Mouse (Mus musculus) forebrain, embryonic 13.5 days (tissue): Measurements from ENCODE around the gene Tmem86b. TPM values are rescaled to one million over a fixed set of nuclear protein-coding genes. Genes with fewer than 3 reads are reported as not detected.

Source experiments
- ATAC-seq: fragments of 200-750 bp; cut with Nextera tagmentation; 2 replicates; pipeline ENCODE4 v1.8.0; 2017
- H3K27ac ChIP-seq: fragments of 300-500 bp; sonication (generic); 2 replicates; pipeline ENCODE4 v1.5.1; 2015; ENCODE audit warnings: inconsistent platforms, mild to moderate bottlenecking, moderate library complexity
- H3K27me3 ChIP-seq: fragments of 300-500 bp; sonication (generic); 2 replicates; pipeline ENCODE4 v1.6.1; 2015; ENCODE audit warnings: mild to moderate bottlenecking, inconsistent platforms
- H3K36me3 ChIP-seq: fragments of 300-500 bp; sonication (generic); 2 replicates; pipeline ENCODE4 v1.6.1; 2015; ENCODE audit warnings: mild to moderate bottlenecking, inconsistent platforms; ENCODE audit not compliant: poor library complexity, severe bottlenecking
- H3K4me1 ChIP-seq: fragments of 300-500 bp; sonication (generic); 2 replicates; pipeline ENCODE4 v1.6.1; 2015; ENCODE audit warnings: inconsistent platforms
- H3K4me2 ChIP-seq: fragments of 300-500 bp; sonication (generic); 2 replicates; pipeline ENCODE4 v1.6.1; 2015; ENCODE audit warnings: inconsistent platforms, mild to moderate bottlenecking, moderate library complexity
- H3K4me3 ChIP-seq: fragments of 300-500 bp; sonication (generic); 2 replicates; pipeline ENCODE4 v1.5.1; 2015; ENCODE audit warnings: mild to moderate bottlenecking, inconsistent platforms
- H3K9ac ChIP-seq: fragments of 300-500 bp; sonication (generic); 2 replicates; pipeline ENCODE4 v1.6.1; 2015; ENCODE audit warnings: mild to moderate bottlenecking, inconsistent platforms
- H3K9me3 ChIP-seq: fragments of 300-500 bp; sonication (generic); replicated peaks from 2 replicates; pipeline ENCODE4 v1.6.1; 2016; ENCODE audit warnings: inconsistent platforms
- WGBS: fragments of 180-500 bp; shearing (Covaris S2); methylation state at CpG from one replicate; pipeline ENCODE4 v1.1.7; 2015; 5-methylcytosine and 5-hydroxymethylcytosine counted together
- polyA plus RNA-seq: library from polyadenylated mRNA; unstranded; fragments of >200 nt; fragmentation: Nextera tagmentation; extraction: Ambion mirVana; gene quantifications from 2 replicates; pipeline ENCODE4 v1.2.1, GENCODE M21; 2015

Tmem86b gene
- polyA plus RNA-seq, 1 experiment from 2014 or later = 2.9 TPM

DNA sequence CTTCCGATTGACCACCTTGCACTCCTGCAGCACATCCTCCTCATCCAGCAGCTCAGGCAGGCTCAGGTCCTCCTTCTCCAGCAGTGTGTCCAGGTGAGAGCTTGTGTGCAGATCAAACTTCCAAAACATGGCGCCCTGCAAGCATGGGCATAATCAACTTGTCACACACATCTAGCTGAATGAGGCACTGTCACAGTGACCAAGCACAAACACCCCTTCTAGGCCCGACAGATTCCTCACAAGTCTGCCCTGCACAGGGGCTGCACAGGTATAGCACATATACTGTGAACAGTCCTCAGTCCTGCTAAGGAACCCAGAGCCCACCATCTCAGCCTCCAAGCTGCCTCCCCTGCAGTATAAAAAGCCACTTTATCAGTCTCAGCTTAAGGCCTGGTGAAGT is 15.6 kb upstream of the Tmem86b start:
- 92% methylated on average over 3 of the region's 3 CpGs for WGBS
- Histone ChIP-seq H3K4me1 (no peaks in the 10 kb centered on the region), H3K4me2 (no peak overlapping the region), H3K9me3 (no peaks in the 10 kb centered on the region), H3K27me3 (no peaks in the 10 kb centered on the region), H3K4me3 (no peak overlapping the region), H3K36me3 (peaks cover 60% of the 10 kb centered on the region), H3K9ac (no peak overlapping the region; the same call in 1 of the 2 replicates), H3K27ac (no peak overlapping the region)
- no peak for ATAC-seq

DNA sequence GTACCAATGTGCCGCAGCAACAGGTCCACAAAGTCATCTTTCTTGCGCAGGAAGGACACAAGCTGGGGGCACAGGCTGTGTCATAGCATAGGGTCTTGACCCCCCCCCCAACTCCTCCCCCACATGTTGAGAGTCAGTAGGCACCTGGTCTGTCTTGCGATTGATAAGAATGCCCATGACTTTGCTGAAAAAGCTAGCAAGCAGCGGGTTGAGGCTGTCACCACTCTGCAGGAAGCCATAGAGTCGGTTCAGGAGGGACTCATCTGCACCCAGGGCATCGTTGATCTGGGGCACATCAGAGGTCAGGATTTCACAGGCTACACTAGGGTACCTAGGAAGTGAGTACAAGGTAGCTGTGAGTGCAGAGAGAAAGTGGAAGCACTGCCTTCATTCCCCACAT is 12.0 kb upstream of the Tmem86b start:
- H3K27ac ChIP-seq = no peak overlapping the region
- H3K9me3 ChIP-seq = no peaks in the 10 kb centered on the region
- H3K36me3 ChIP-seq = peaks cover 88% of the 10 kb centered on the region
- no peak overlapping the region for H3K4me2 ChIP-seq
- no peak overlapping the region for H3K4me3 ChIP-seq
- no peak overlapping the region for H3K9ac ChIP-seq
- 92% methylated on average over 6 of the region's 6 CpGs for WGBS
- H3K4me1 ChIP-seq = no peaks in the 10 kb centered on the region
- ATAC-seq = no peak
- H3K27me3 ChIP-seq = no peaks in the 10 kb centered on the region

DNA sequence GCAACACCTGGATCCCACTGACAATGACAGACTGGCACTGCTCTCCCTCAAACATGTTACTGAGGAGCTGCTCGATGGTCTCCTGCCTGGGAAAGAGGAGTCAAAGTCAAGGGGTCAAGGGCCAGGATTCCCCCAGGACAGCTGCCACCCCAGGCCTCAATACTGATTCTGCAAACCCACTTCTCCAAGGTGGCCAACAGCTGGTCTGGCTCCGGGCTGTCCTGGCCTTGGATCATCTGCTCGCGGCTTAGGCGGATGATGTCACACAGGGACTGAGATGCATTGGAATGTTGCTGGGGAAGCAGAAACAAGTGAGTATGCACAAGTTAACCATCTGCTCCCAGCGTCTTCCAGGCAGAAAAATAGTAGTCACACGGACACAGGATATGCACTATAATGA is 10.7 kb upstream of the Tmem86b start:
- Histone ChIP-seq H3K4me3 (no peak overlapping the region), H3K4me2 (no peak overlapping the region), H3K27me3 (no peaks in the 10 kb centered on the region), H3K9me3 (no peaks in the 10 kb centered on the region), H3K36me3 (peaks cover 97% of the 10 kb centered on the region), H3K9ac (no peak overlapping the region), H3K4me1 (no peaks in the 10 kb centered on the region), H3K27ac (no peak overlapping the region)
- 92% methylated on average over 7 of the region's 7 CpGs for WGBS
- ATAC-seq = no peak

DNA sequence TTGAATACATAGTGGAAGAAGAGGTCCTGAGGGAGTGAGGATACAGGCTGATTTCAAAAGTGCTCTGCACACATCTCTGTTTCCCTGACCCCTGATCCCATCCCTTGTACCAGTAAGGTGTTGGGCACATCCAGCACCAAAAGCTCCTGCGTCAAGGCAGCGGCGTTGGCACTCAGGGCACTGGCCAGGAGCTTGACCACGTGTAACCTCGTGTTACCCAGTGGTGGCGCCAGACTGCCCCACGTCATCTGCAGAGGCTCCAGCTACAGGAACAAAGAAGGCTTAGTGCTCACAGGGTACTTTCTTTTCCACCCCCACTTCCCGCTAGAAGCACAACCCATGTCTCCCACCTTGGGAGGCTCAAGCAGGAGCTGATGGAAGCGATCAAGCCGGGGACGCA is 9.9 kb upstream of the Tmem86b start:
- 81% methylated on average over 11 of the region's 11 CpGs for WGBS
- no peak overlapping the region for H3K27ac ChIP-seq
- H3K36me3 ChIP-seq = peaks cover 97% of the 10 kb centered on the region
- H3K27me3 ChIP-seq = no peaks in the 10 kb centered on the region
- no peaks in the 10 kb centered on the region for H3K4me1 ChIP-seq
- no peak for ATAC-seq
- no peak overlapping the region for H3K4me2 ChIP-seq
- no peak overlapping the region for H3K9ac ChIP-seq
- H3K9me3 ChIP-seq = no peaks in the 10 kb centered on the region
- H3K4me3 ChIP-seq = no peak overlapping the region

DNA sequence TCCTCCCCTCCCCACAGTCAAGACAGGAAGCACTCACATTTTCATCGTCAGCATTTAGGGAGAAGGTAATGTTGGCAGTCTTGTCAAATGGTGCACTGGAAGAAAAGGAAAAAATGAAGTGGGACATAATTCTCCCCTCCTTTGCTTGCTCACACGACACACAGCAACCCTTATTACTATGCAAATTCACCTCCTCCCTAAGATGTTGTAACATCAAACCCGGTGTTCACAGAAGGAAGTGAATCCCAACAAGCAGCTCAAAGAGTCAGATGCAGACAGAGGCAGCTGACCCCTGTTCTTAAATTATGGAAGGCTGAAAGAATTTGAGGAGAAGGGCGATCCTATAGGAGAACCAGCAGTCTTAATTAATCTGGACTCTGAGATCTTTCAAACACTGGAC is 5.0 kb upstream of the Tmem86b start:
- H3K4me2 ChIP-seq = no peak overlapping the region
- no peak overlapping the region for H3K9ac ChIP-seq
- ATAC-seq = no peak
- WGBS = 87% methylated on average over 4 of the region's 4 CpGs
- no peaks in the 10 kb centered on the region for H3K27me3 ChIP-seq
- no peaks in the 10 kb centered on the region for H3K4me1 ChIP-seq
- no peak overlapping the region for H3K27ac ChIP-seq
- peaks cover 92% of the 10 kb centered on the region for H3K36me3 ChIP-seq
- H3K4me3 ChIP-seq = no peak overlapping the region
- H3K9me3 ChIP-seq = no peaks in the 10 kb centered on the region

DNA sequence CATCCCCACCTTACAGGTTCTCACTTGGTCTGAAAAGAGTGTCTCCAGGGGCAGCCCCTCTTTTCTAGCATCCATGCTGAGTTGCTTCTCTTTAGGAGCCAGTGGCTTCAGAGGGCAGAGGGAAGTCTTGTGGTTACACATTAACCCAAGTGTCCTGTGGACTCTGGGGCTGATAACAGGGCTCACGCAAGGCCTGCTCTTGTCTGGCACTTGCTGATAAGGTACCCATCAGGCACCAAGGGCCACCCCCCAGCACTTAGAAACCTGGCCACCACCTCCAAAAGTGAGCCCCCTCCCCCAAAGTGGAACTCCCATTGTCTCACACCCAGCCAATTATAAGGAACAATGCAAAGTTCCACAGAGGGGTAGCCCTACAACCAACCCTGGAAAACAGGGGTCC is 1.0 kb downstream of the Tmem86b start:
- WGBS = 100% methylated on average over 1 of the region's 1 CpGs
- no peak overlapping the region for H3K9ac ChIP-seq
- peaks cover 69% of the 10 kb centered on the region for H3K36me3 ChIP-seq

DNA sequence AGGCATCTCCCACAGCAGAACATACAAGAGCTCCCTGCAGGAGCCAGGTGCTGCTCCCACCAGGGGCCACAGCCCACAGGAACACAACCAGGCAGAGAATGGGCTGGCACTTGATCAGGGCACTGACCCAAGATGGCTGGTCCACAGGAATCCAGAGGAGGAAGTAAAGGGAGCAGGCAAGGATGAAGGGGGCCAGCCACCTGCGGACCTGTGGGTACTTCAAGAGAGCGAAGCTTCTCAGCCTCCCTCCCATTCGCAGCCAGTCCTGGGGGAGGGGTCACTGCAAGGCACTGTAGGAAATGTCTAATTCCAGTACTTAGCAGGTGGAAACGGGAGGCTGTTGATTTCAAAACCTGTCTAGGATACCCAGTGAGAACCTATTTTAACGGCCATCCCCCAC is 1.6 kb downstream of the Tmem86b start:
- ATAC-seq = no peak
- Histone ChIP-seq H3K9ac (no peak overlapping the region), H3K4me1 (no peaks in the 10 kb centered on the region), H3K9me3 (no peaks in the 10 kb centered on the region), H3K4me3 (no peak overlapping the region), H3K36me3 (peaks cover 64% of the 10 kb centered on the region), H3K27ac (no peak overlapping the region), H3K27me3 (no peaks in the 10 kb centered on the region), H3K4me2 (no peak overlapping the region)
- 87% methylated on average over 5 of the region's 5 CpGs for WGBS

More for the DNA sequence above, 1.0 kb downstream of the Tmem86b start:
- Histone ChIP-seq H3K27me3 (no peaks in the 10 kb centered on the region), H3K4me2 (no peak overlapping the region), H3K27ac (no peak overlapping the region), H3K9me3 (no peaks in the 10 kb centered on the region), H3K4me1 (no peaks in the 10 kb centered on the region), H3K4me3 (no peak overlapping the region)
- no peak for ATAC-seq

DNA sequence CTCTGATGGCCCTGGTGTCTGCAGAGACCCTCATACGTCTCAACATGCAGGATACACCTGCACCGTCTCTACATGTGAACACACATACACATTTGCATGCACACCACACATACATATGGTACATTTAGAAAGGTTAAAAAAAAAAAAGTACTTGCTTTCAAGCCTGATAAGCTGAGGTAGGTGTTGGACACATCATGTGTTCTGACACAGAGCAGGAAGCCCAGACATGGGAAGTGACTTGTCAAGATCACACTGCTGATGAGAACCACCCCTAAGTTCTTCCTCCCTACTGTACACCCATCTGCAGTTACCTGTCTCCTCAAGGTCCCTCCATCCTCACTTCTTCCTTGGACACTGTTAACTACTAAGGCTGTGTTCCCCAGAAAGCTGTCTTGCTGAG is 5.3 kb downstream of the Tmem86b start:
- no peak for ATAC-seq
- H3K27me3 ChIP-seq = no peaks in the 10 kb centered on the region
- no peak overlapping the region for H3K9ac ChIP-seq
- no peaks in the 10 kb centered on the region for H3K9me3 ChIP-seq
- no peaks in the 10 kb centered on the region for H3K4me1 ChIP-seq
- no peak overlapping the region for H3K4me2 ChIP-seq
- H3K36me3 ChIP-seq = peaks cover 30% of the 10 kb centered on the region
- no peak overlapping the region for H3K4me3 ChIP-seq
- WGBS = 86% methylated on average over 2 of the region's 2 CpGs
- no peak overlapping the region for H3K27ac ChIP-seq

DNA sequence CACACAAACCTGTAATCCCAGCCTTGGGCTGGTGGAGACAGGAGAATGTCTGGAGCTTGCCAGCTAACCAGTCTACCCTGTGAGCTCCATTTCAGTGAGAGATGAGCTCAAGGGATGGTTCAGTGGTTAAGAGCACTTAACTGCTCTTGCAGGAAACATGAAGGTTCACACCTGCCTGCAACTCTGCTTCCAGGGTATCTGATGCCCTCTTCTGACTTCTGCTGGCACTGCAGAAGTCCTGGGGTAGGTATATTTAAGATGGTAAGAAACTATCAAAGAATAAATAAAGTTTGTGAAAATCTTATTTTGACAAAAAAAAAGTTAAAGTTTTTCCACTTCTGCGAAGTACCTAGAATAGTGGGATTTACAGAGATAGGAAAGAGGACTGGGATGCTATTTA is 6.9 kb downstream of the Tmem86b start:
- no peak for ATAC-seq
- Histone ChIP-seq H3K27ac (no peak overlapping the region), H3K4me1 (no peaks in the 10 kb centered on the region), H3K36me3 (peaks cover 15% of the 10 kb centered on the region), H3K27me3 (no peaks in the 10 kb centered on the region), H3K9me3 (no peaks in the 10 kb centered on the region), H3K4me2 (no peak overlapping the region), H3K4me3 (no peak overlapping the region), H3K9ac (no peak overlapping the region)
- WGBS = 51% methylated on average over 1 of the region's 1 CpGs

DNA sequence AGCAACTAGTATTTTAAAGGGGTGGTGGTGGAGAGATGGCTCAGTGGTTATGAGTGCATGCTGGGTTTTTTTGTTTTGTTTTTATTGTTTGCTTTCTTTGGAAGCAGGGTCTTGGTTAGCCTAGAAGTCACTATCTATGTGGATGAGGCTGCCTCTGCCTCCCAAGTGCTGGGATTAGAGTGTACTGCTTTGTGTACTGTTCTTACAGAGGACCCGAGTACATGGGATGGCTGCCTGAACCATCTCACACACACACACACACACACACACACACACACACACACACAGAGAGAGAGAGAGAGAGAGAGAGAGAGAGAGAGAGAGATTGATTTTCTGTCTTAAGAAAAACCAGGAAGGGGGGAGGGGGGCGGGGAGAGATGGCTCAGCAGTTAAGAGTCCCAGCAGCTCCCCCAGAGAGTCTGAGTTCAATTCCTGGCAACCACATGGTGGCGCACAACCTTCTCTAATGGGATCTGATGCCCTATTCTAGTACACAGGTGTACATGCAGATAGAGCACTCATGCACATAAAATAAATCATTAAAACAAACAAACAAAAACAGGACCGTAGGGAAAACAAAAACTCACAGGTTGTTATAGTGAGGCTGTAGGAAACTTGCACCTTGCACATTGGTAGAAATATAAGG is 7.6 kb downstream of the Tmem86b start:
- 13% methylated on average over 4 of the region's 4 CpGs for WGBS
- Histone ChIP-seq H3K9ac (no peak overlapping the region), H3K27ac (no peak overlapping the region), H3K4me2 (no peak overlapping the region), H3K4me1 (no peaks in the 10 kb centered on the region), H3K27me3 (no peaks in the 10 kb centered on the region), H3K4me3 (no peak overlapping the region), H3K9me3 (no peaks in the 10 kb centered on the region), H3K36me3 (peaks cover 8% of the 10 kb centered on the region)
- ATAC-seq = peak; percentile 56; the same call in 1 of the 2 replicates

DNA sequence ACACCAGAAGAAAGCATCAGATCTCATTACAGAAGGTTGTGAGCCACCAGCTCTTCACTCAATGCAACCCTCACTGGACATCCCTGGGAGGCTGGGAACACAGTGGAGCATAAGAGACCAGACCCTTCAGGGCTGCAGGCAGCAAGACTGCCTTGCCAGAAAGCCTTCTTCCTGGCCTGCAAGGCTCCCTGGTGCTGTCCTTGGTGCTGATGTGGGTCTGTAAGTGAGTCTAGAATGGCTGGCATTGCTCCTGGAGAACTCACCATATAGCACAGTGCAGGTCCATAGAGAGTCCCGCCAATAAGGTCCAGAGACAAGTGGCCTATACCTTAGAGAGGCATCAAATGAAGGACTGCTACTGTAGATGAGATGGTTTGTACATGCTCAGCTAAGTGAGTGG is 11.2 kb downstream of the Tmem86b start:
- Histone ChIP-seq H3K9me3 (no peaks in the 10 kb centered on the region), H3K27ac (no peak overlapping the region), H3K9ac (no peak overlapping the region), H3K4me3 (no peak overlapping the region), H3K4me2 (no peak overlapping the region), H3K36me3 (no peaks in the 10 kb centered on the region), H3K4me1 (no peaks in the 10 kb centered on the region), H3K27me3 (no peaks in the 10 kb centered on the region)
- ATAC-seq = no peak
- WGBS = 54% methylated on average over 1 of the region's 1 CpGs

DNA sequence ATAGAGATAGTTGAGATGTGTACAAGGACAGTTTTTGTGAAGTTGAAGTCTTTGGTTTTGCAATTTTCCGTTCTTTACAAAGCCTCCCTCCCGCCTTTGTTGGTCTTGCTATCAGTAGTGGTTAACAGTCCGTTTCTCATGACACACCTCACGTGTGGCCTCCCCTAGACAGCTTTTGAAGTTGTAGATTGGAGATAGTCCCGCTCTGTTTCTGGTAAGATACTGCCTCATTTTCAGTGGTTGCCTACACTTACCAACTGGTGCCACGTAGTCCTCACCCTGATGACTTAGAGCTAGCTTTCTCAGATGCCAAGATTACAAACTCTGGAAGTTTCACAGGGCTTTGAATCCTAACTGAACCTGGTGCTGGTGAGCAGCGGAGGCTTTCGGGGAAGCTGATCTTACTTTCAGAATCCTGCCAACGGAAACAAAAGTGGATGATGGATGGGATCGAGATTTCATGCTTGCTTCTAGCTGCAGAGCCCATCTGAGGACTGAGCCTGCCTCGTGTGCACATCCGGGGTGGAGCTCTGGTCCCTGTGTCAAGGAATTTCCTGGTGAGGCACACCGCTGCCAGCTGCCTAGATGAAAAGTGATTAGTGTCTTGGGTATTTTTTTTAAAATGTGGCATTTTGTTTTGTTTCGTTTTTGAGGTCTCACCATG is 17.4 kb downstream of the Tmem86b start:
- WGBS = 85% methylated on average over 14 of the region's 14 CpGs
- H3K9ac ChIP-seq = no peak overlapping the region

DNA sequence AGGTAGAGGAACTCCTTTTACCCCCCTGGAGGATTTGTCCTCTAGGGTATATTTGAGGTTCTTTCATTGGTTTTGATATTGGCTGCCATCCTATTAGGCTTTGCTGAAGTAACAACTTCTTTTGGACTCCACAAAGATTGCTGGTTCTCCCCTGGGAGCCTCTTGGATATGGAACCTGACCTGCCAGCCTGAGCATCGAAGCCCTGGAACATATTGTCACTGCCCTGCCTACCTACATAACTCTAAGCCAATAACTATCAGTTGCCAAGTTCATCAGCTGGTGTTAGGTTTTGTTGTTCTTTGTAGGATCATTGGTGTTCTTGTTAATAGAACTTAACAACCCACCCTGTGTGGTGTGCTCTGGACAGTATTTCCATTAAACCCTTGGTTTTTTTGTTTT is 18.3 kb downstream of the Tmem86b start:
- Histone ChIP-seq H3K27ac (no peak overlapping the region), H3K4me3 (no peak overlapping the region), H3K4me2 (no peak overlapping the region), H3K36me3 (no peaks in the 10 kb centered on the region), H3K27me3 (no peaks in the 10 kb centered on the region), H3K9ac (no peak overlapping the region), H3K9me3 (no peaks in the 10 kb centered on the region), H3K4me1 (no peaks in the 10 kb centered on the region)
- ATAC-seq = no peak
- 68% methylated on average over 1 of the region's 1 CpGs for WGBS

More for the DNA sequence above, 17.4 kb downstream of the Tmem86b start:
- no peaks in the 10 kb centered on the region for H3K27me3 ChIP-seq
- no peaks in the 10 kb centered on the region for H3K36me3 ChIP-seq
- no peak overlapping the region for H3K4me3 ChIP-seq
- H3K4me2 ChIP-seq = no peak overlapping the region
- no peak overlapping the region for H3K27ac ChIP-seq
- H3K4me1 ChIP-seq = no peaks in the 10 kb centered on the region
- H3K9me3 ChIP-seq = no peaks in the 10 kb centered on the region
- ATAC-seq = no peak
